Mouse (Mus musculus): ENCODE measurements at regions not wholly inside any gene's neighbourhood (a gene's known extent, or its start where the extent isn't known, plus 50 kb on each side); places are given as distances from the start of the nearest gene placed in this dataset.

DNA sequence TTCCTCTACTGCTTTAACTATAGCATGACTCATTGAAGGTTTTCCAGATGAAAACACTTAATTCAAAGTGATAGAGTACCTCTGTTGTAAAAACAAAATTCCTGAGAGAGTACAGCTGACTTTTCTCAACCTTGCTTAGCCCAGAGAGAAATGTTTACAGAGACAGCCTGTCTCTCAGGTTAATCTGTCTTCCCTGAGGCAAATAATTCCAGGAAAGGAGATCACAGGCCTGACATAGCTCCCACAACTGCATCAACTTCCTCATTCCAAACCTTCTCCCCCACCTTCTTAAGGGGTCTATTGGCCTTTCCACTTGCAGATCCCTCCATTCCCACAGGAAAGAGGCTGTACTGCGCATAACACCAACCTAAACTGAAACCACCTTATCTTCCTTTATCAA, 586.1 kb upstream of the Impad1 start:
- no peaks in the 10 kb centered on the region for H3K4me1 ChIP-seq (replicated peaks; ENCODE audit: low read depth, low read length)
- no peaks in the 10 kb centered on the region for H3K36me3 ChIP-seq (ENCODE audit: insufficient read depth, low read length)
- H3K4me3 ChIP-seq (replicated peaks; ENCODE audit: low read length), result no peak overlapping the region
- no peak for TF ChIP-seq NANOG (IDR thresholded peaks at IDR 0.05; ENCODE audit: borderline replicate concordance, low read length)
- no peak for TF ChIP-seq POU5F1 (IDR thresholded peaks at IDR 0.05; ENCODE audit: borderline replicate concordance, low read length)
- no peak for TF ChIP-seq CTCF (conservative IDR thresholded peaks at IDR 0.05; ENCODE audit: low read length)
- H3K27me3 ChIP-seq (ENCODE audit: insufficient read depth, low read length), result no peaks in the 10 kb centered on the region
- H3K9me3 ChIP-seq (ENCODE audit: low read length), result peaks cover 35% of the 10 kb centered on the region

DNA sequence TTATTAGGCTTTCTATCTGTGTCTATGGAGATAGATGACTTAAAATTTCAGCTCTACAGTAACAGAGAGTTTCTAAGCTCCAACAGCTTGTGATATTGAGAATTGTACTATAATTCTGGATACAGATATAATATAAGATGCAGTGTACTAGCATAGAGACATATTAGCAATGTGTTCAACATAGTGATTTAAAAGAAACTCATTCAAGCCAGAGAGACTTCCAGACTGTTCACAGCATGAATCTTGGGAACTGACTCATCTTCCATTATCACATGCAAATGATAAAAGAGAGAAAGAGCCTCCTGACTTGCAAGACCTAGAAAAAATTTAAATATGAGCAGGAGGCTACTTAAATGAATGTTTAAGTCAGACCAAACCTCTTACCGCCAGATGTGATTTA, 565.1 kb upstream of the Impad1 start:
- Histone ChIP-seq H3K27me3 (ENCODE audit: insufficient read depth, low read length) (no peaks in the 10 kb centered on the region), H3K36me3 (ENCODE audit: insufficient read depth, low read length) (no peaks in the 10 kb centered on the region), H3K4me1 (replicated peaks; ENCODE audit: low read depth, low read length) (no peaks in the 10 kb centered on the region), H3K9me3 (ENCODE audit: low read length) (peaks cover 7% of the 10 kb centered on the region; the same call in 1 of the 2 replicates), H3K4me3 (replicated peaks; ENCODE audit: low read length) (no peak overlapping the region)
- TF ChIP-seq CTCF (conservative IDR thresholded peaks at IDR 0.05; ENCODE audit: low read length), result no peak

DNA sequence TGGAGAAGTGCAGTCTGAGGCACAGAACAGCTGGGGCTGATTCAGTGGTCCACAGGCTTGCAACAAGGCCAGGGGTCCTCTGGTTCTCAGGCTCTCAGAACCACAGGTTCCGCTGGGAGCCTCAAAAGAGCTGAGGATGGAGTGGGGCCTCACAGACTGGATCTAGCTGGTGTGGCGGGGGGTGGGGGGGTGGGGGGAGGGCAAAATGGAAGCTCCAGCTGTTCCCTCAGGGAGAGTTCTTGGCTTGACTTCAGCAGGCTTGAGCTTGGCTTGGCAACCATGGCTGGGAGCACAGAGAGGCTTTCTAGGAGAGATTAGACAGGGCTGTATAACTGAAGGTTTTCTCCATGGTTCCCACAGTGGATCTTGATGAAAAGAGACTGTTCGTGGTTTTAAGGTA, 553.1 kb upstream of the Impad1 start:
- no peaks in the 10 kb centered on the region for H3K36me3 ChIP-seq (ENCODE audit: insufficient read depth, low read length)
- TF ChIP-seq POU5F1 (IDR thresholded peaks at IDR 0.05; ENCODE audit: borderline replicate concordance, low read length) (no peak), NANOG (IDR thresholded peaks at IDR 0.05; ENCODE audit: borderline replicate concordance, low read length) (no peak), CTCF (conservative IDR thresholded peaks at IDR 0.05; ENCODE audit: low read length) (no peak)

DNA sequence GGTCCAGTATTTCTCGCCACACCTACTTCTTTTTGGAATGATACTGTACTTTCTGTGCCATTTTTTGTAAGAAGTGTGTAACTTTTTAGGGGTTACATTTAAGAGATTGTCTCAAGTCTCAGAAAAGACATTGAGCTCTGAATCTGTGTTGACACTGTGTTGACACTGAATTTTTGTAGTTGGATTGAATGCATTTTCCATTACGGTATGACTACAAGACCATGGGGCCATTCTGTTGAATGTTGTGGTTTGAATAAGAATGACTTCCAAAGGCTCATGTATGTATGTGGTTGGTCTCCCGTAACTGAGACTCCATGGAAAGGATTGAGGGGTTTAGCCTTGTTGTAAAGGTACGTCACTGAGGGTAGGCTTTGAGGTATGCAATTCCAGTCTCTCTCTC, 551.6 kb upstream of the Impad1 start:
- TF ChIP-seq CTCF (conservative IDR thresholded peaks at IDR 0.05; ENCODE audit: low read length) (no peak), POU5F1 (IDR thresholded peaks at IDR 0.05; ENCODE audit: borderline replicate concordance, low read length) (no peak), NANOG (IDR thresholded peaks at IDR 0.05; ENCODE audit: borderline replicate concordance, low read length) (no peak)
- Histone ChIP-seq H3K27me3 (ENCODE audit: insufficient read depth, low read length) (no peaks in the 10 kb centered on the region), H3K4me1 (replicated peaks; ENCODE audit: low read depth, low read length) (no peaks in the 10 kb centered on the region), H3K9me3 (ENCODE audit: low read length) (peaks cover 10% of the 10 kb centered on the region), H3K36me3 (ENCODE audit: insufficient read depth, low read length) (no peaks in the 10 kb centered on the region), H3K4me3 (replicated peaks; ENCODE audit: low read length) (no peak overlapping the region)

More for the DNA sequence above, 553.1 kb upstream of the Impad1 start:
- Histone ChIP-seq H3K4me3 (replicated peaks; ENCODE audit: low read length) (no peak overlapping the region), H3K4me1 (replicated peaks; ENCODE audit: low read depth, low read length) (no peaks in the 10 kb centered on the region), H3K9me3 (ENCODE audit: low read length) (peaks cover 10% of the 10 kb centered on the region), H3K27me3 (ENCODE audit: insufficient read depth, low read length) (no peaks in the 10 kb centered on the region)

DNA sequence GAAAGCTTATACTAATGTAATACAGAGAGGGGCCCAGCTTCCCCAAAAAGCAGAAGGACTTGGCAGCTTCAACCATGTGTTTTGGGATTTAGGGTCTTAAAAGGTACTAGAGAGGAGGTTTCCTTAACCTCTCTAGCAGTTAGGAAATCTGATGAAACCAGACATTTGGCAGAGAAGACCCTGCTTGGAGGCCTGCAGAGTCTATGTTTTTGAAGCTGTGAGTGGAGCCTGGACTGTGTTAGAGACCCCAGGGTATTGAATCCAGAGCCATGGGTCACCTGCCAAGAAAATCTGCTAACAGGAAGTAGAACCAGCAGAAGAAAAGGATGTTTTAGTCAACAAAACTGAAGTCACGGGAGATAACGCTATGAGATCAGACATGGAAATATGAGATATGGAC, 551.2 kb upstream of the Impad1 start:
- H3K4me1 ChIP-seq (replicated peaks; ENCODE audit: low read depth, low read length), result no peaks in the 10 kb centered on the region
- H3K36me3 ChIP-seq (ENCODE audit: insufficient read depth, low read length), result no peaks in the 10 kb centered on the region
- H3K27me3 ChIP-seq (ENCODE audit: insufficient read depth, low read length), result no peaks in the 10 kb centered on the region
- TF ChIP-seq NANOG (IDR thresholded peaks at IDR 0.05; ENCODE audit: borderline replicate concordance, low read length), result no peak
- H3K9me3 ChIP-seq (ENCODE audit: low read length), result peaks cover 10% of the 10 kb centered on the region
- no peak overlapping the region for H3K4me3 ChIP-seq (replicated peaks; ENCODE audit: low read length)

DNA sequence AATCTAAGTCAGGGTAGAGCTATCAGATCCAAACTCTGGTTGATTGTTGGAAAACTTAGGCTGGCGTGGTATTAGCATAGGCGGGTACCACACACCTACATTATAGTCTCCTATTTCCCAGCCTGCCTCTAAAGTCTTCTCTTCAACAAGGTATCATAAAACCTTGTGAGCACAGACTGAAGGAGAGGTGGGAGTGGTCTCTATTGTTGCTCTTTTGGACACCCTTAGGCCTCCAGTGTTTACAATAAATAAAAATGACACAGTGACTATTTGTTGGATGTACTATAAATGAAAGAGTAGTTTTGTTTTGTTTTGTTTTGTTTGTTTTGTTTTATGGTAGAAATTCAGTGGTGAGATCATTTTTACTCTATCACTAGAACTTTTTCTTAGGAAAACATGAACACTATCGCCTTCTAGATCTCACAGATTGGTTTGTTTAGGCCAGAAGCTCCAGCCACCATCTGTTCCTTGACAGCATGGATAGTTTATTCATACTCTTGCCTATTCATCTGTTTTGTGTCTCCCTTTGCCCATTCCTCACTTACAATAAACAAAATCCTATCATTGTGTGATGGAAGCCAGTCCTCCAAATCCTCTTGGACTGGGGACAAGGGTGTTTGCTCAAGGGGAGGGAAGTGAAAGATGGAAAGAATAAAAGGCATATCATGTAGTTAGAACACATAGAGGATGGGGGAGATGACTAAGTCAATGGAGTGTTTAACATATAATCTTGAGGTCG, 544.2 kb upstream of the Impad1 start:
- Histone ChIP-seq H3K9me3 (ENCODE audit: low read length) (no peaks in the 10 kb centered on the region), H3K36me3 (ENCODE audit: insufficient read depth, low read length) (no peaks in the 10 kb centered on the region), H3K4me1 (replicated peaks; ENCODE audit: low read depth, low read length) (no peaks in the 10 kb centered on the region), H3K4me3 (replicated peaks; ENCODE audit: low read length) (no peak overlapping the region), H3K27me3 (ENCODE audit: insufficient read depth, low read length) (no peaks in the 10 kb centered on the region)
- TF ChIP-seq CTCF (conservative IDR thresholded peaks at IDR 0.05; ENCODE audit: low read length) (no peak), POU5F1 (IDR thresholded peaks at IDR 0.05; ENCODE audit: borderline replicate concordance, low read length) (no peak), NANOG (IDR thresholded peaks at IDR 0.05; ENCODE audit: borderline replicate concordance, low read length) (no peak)

DNA sequence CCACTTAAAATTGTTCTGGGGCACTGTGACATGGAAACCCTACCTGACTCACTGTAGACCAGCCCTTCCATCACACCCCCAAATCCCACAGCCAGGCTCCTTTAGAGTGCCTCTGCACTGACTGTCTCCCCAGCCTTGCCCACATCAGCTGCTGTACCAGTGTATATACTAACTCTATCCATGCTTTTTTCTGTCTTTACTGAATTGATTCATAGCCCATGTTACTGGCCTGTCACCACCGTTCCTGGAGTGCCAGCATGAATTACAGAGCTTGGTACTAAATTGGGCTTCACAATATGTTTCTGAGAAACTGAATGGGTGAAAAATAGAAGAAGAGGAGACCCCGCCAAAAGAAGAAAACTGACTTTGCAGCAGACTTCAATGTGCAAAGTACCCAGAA, 541.9 kb upstream of the Impad1 start:
- no peak overlapping the region for H3K4me3 ChIP-seq (replicated peaks; ENCODE audit: low read length)
- H3K36me3 ChIP-seq (ENCODE audit: insufficient read depth, low read length), result no peaks in the 10 kb centered on the region
- TF ChIP-seq POU5F1 (IDR thresholded peaks at IDR 0.05; ENCODE audit: borderline replicate concordance, low read length), result no peak
- TF ChIP-seq CTCF (conservative IDR thresholded peaks at IDR 0.05; ENCODE audit: low read length), result no peak
- no peak for TF ChIP-seq NANOG (IDR thresholded peaks at IDR 0.05; ENCODE audit: borderline replicate concordance, low read length)
- H3K27me3 ChIP-seq (ENCODE audit: insufficient read depth, low read length), result no peaks in the 10 kb centered on the region
- H3K9me3 ChIP-seq (ENCODE audit: low read length), result no peaks in the 10 kb centered on the region
- H3K4me1 ChIP-seq (replicated peaks; ENCODE audit: low read depth, low read length), result no peaks in the 10 kb centered on the region

DNA sequence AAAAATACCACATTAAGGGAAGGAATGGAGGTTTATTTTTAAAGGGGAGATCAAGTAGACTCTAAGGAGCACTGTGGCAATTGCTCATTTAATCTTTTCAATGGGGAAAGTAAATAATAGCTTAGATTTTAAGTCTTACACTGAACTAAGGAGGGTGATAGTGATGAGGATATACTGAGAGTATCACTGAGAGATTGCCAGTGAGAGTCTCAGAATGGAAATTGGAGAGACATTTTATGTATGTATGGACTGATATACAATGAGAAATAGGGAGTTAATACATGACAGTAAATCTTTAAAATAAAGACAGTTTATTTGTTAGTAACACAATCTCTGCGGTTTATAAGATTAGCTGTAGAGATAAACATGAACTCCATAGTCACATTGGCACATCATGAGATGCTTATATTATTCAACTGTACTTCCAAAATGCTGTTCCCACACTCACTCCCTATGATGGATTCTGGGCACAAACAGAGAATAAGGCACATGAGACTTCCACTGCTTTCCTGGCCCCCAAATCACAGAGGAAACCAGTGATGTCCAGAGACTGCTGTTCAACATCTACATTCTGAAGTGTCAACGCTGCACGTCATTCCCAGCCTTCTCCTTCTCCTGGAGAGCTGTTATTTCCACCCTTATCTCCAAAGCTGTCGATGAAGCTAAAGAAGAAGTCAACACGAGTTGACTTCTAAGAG, 535.5 kb upstream of the Impad1 start:
- TF ChIP-seq CTCF (conservative IDR thresholded peaks at IDR 0.05; ENCODE audit: low read length) (no peak), POU5F1 (IDR thresholded peaks at IDR 0.05; ENCODE audit: borderline replicate concordance, low read length) (no peak), NANOG (IDR thresholded peaks at IDR 0.05; ENCODE audit: borderline replicate concordance, low read length) (no peak)
- no peaks in the 10 kb centered on the region for H3K27me3 ChIP-seq (ENCODE audit: insufficient read depth, low read length)
- no peaks in the 10 kb centered on the region for H3K9me3 ChIP-seq (ENCODE audit: low read length)
- no peaks in the 10 kb centered on the region for H3K36me3 ChIP-seq (ENCODE audit: insufficient read depth, low read length)
- no peak overlapping the region for H3K4me3 ChIP-seq (replicated peaks; ENCODE audit: low read length)
- no peaks in the 10 kb centered on the region for H3K4me1 ChIP-seq (replicated peaks; ENCODE audit: low read depth, low read length)
